Mouse (Mus musculus) adrenal gland, postnatal 36 days (tissue): ENCODE measurements at regions not wholly inside any gene's neighbourhood (a gene's known extent, or its start where the extent isn't known, plus 50 kb on each side); places are given as distances from the start of the nearest gene placed in this dataset.

Experiments
- DNase-seq, 2 experiments: peaks; one replicate each; pipeline ENCODE4 v3.0.0; 2021; ENCODE audit warnings: mixed read lengths in 1 of 2

GRCm38 (mm10) chr13:110683259-110684041, 288.6 kb downstream of the Plk2 start:
- no peak for DNase-seq

GRCm38 (mm10) chr13:110688796-110689195, 293.9 kb downstream of the Plk2 start:
- no peak for DNase-seq

GRCm38 (mm10) chr13:110690501-110691255, 295.8 kb downstream of the Plk2 start:
- peak; percentile 18 to 53 for DNase-seq

GRCm38 (mm10) chr13:110692696-110693095, 297.9 kb downstream of the Plk2 start:
- DNase-seq = no peak

- DNase-seq = no peak
These were observed 300.0 kb downstream of the Plk2 start for GRCm38 (mm10) chr13:110694876-110695275.

- peak; percentile 3 to 9 for DNase-seq
These were observed 301.7 kb downstream of the Plk2 start for GRCm38 (mm10) chr13:110696549-110696948.

- peak; percentile 2 to 19 for DNase-seq
These were observed 309.4 kb downstream of the Plk2 start for GRCm38 (mm10) chr13:110704261-110704660.

GRCm38 (mm10) chr13:110710847-110711246, 316.0 kb downstream of the Plk2 start:
- no peak for DNase-seq

GRCm38 (mm10) chr13:110712527-110712926, 317.7 kb downstream of the Plk2 start:
- DNase-seq = no peak

GRCm38 (mm10) chr13:110722170-110722569, 327.3 kb downstream of the Plk2 start:
- DNase-seq = no peak

GRCm38 (mm10) chr13:110722752-110723151, 327.9 kb downstream of the Plk2 start:
- no peak for DNase-seq

GRCm38 (mm10) chr13:110724836-110725235, 330.0 kb downstream of the Plk2 start:
- no peak for DNase-seq

GRCm38 (mm10) chr13:110725821-110726220, 331.0 kb downstream of the Plk2 start:
- DNase-seq = no peak

GRCm38 (mm10) chr13:110735511-110735910, 340.7 kb downstream of the Plk2 start:
- peak in 1 of 2 experiments; percentile 22 for DNase-seq

- DNase-seq = no peak
These were observed 346.8 kb downstream of the Plk2 start for GRCm38 (mm10) chr13:110741576-110742206.

- peak in 1 of 2 experiments; percentile 13 for DNase-seq
These were observed 352.5 kb downstream of the Plk2 start for GRCm38 (mm10) chr13:110747223-110747868.

GRCm38 (mm10) chr13:110752746-110753145, 357.9 kb downstream of the Plk2 start:
- no peak for DNase-seq

- DNase-seq = no peak
These were observed 359.7 kb downstream of the Plk2 start for GRCm38 (mm10) chr13:110754548-110754947.

GRCm38 (mm10) chr13:110756877-110757276, 362.0 kb downstream of the Plk2 start:
- DNase-seq = peak in 1 of 2 experiments; percentile 21

- DNase-seq = no peak
These were observed 374.4 kb downstream of the Plk2 start for GRCm38 (mm10) chr13:110769210-110769609.

- DNase-seq = no peak
These were observed 380.4 kb downstream of the Plk2 start for GRCm38 (mm10) chr13:110775251-110775650.

- DNase-seq = no peak
These were observed 389.4 kb downstream of the Plk2 start for GRCm38 (mm10) chr13:110784162-110784785.
